Mouse (Mus musculus) kidney, embryonic 15.5 days (tissue): ENCODE data around the gene Mtus2. TPM values are rescaled to one million over a fixed set of nuclear protein-coding genes. Genes with fewer than 3 reads are reported as not detected.
"Not testable (repeated sequence)": the region's sequence is repeated elsewhere in the genome, so short reads cannot be mapped to it uniquely, and the experiment has no call there.

ENCODE experiments used
- ATAC-seq: fragments of 200-750 bp; cut with Nextera tagmentation; replicated peaks from 2 replicates; pipeline ENCODE4 v1.8.0; 2017; ENCODE audit warnings: moderate TSS enrichment; ENCODE audit not compliant: low FRiP score
- H3K27ac ChIP-seq: fragments of 300-500 bp; sonication (generic); 2 replicates; pipeline ENCODE4 v1.5.1; 2015; ENCODE audit warnings: mild to moderate bottlenecking, inconsistent platforms
- H3K27me3 ChIP-seq: fragments of 300-500 bp; sonication (generic); 2 replicates; pipeline ENCODE4 v1.6.1; 2015; ENCODE audit warnings: inconsistent platforms
- H3K36me3 ChIP-seq: fragments of 300-500 bp; sonication (generic); 2 replicates; pipeline ENCODE4 v1.6.1; 2015; ENCODE audit warnings: inconsistent platforms
- H3K4me1 ChIP-seq: fragments of 300-500 bp; sonication (generic); 2 replicates; pipeline ENCODE4 v1.6.1; 2015; ENCODE audit warnings: inconsistent platforms
- H3K4me2 ChIP-seq: fragments of 300-500 bp; sonication (generic); 2 replicates; pipeline ENCODE4 v1.6.1; 2015; ENCODE audit warnings: moderate library complexity, mild to moderate bottlenecking, inconsistent platforms
- H3K4me3 ChIP-seq: fragments of 300-500 bp; sonication (generic); replicated peaks from 2 replicates; pipeline ENCODE4 v1.5.1; 2015; ENCODE audit warnings: mild to moderate bottlenecking, inconsistent platforms
- H3K9ac ChIP-seq: fragments of 300-500 bp; sonication (generic); 2 replicates; pipeline ENCODE4 v1.6.1; 2015; ENCODE audit warnings: mild to moderate bottlenecking, inconsistent platforms
- H3K9me3 ChIP-seq: fragments of 300-500 bp; sonication (generic); replicated peaks from 2 replicates; pipeline ENCODE4 v1.6.1; 2016; ENCODE audit warnings: inconsistent platforms
- WGBS: fragments of 180-500 bp; shearing (Covaris S2); methylation state at CpG from one replicate; pipeline ENCODE4 v1.1.7; 2015; ENCODE audit warnings: mixed read lengths; 5-methylcytosine and 5-hydroxymethylcytosine counted together
- polyA plus RNA-seq: library from polyadenylated mRNA; unstranded; fragments of >200 nt; fragmentation: Nextera tagmentation; extraction: Ambion mirVana; gene quantifications from 2 replicates; pipeline ENCODE4 v1.2.1, GENCODE M21; 2015

Mtus2 gene
- polyA plus RNA-seq, 1 experiment from 2014 or later, result 3.6 TPM

- WGBS, result 77% methylated on average over 7 of the region's 7 CpGs
- Histone ChIP-seq H3K4me3 (no peak overlapping the region), H3K4me1 (no peaks in the 10 kb centered on the region), H3K4me2 (no peak overlapping the region), H3K9ac (no peak overlapping the region), H3K27ac (no peak overlapping the region), H3K36me3 (no peaks in the 10 kb centered on the region), H3K27me3 (no peaks in the 10 kb centered on the region), H3K9me3 (no peaks in the 10 kb centered on the region)
- ATAC-seq, result no peak
These were observed 28.2 kb upstream of the Mtus2 start for GRCm38 (mm10) chr5:147928668-147929497.

- H3K4me2 ChIP-seq, result no peak overlapping the region
- ATAC-seq, result no peak
- no peaks in the 10 kb centered on the region for H3K9me3 ChIP-seq
- H3K4me3 ChIP-seq, result no peak overlapping the region
- 87% methylated on average over 13 of the region's 13 CpGs for WGBS
- no peak overlapping the region for H3K27ac ChIP-seq
- no peaks in the 10 kb centered on the region for H3K4me1 ChIP-seq
- H3K36me3 ChIP-seq, result no peaks in the 10 kb centered on the region
- no peak overlapping the region for H3K9ac ChIP-seq
- no peaks in the 10 kb centered on the region for H3K27me3 ChIP-seq
These were observed 22.0 kb upstream of the Mtus2 start for GRCm38 (mm10) chr5:147935096-147935495.

- Histone ChIP-seq H3K27ac (no peak overlapping the region), H3K4me3 (no peak overlapping the region), H3K27me3 (no peaks in the 10 kb centered on the region), H3K9ac (no peak overlapping the region), H3K4me1 (no peaks in the 10 kb centered on the region), H3K9me3 (peaks cover 7% of the 10 kb centered on the region; the same call in 1 of the 2 replicates), H3K36me3 (no peaks in the 10 kb centered on the region), H3K4me2 (no peak overlapping the region)
- ATAC-seq, result no peak
- 78% methylated on average over 5 of the region's 5 CpGs for WGBS
These were observed 17.9 kb upstream of the Mtus2 start for GRCm38 (mm10) chr5:147939226-147939625.

GRCm38 (mm10) chr5:147945000-147945666 lies 12.0 kb upstream of the Mtus2 start:
- H3K4me3 ChIP-seq, result no peak overlapping the region
- H3K9ac ChIP-seq, result no peak overlapping the region
- H3K9me3 ChIP-seq, result peaks cover 7% of the 10 kb centered on the region; the same call in 1 of the 2 replicates
- H3K4me1 ChIP-seq, result no peaks in the 10 kb centered on the region
- H3K36me3 ChIP-seq, result no peaks in the 10 kb centered on the region
- ATAC-seq, result no peak
- no peak overlapping the region for H3K27ac ChIP-seq
- no peak overlapping the region for H3K4me2 ChIP-seq
- WGBS, result 30% methylated on average over 5 of the region's 5 CpGs
- no peaks in the 10 kb centered on the region for H3K27me3 ChIP-seq

GRCm38 (mm10) chr5:147949881-147950280 lies 7.2 kb upstream of the Mtus2 start:
- H3K4me2 ChIP-seq, result no peak overlapping the region
- no peaks in the 10 kb centered on the region for H3K36me3 ChIP-seq
- no peak overlapping the region for H3K9ac ChIP-seq
- 76% methylated on average over 14 of the region's 14 CpGs for WGBS
- H3K4me1 ChIP-seq, result no peaks in the 10 kb centered on the region
- H3K9me3 ChIP-seq, result no peaks in the 10 kb centered on the region
- no peak overlapping the region for H3K4me3 ChIP-seq
- ATAC-seq, result no peak
- no peak overlapping the region for H3K27ac ChIP-seq
- peaks cover 4% of the 10 kb centered on the region for H3K27me3 ChIP-seq

GRCm38 (mm10) chr5:147951751-147952150 lies 5.4 kb upstream of the Mtus2 start:
- WGBS, result 56% methylated on average over 2 of the region's 2 CpGs
- H3K27ac ChIP-seq, result no peak overlapping the region
- no peak overlapping the region for H3K4me2 ChIP-seq
- H3K36me3 ChIP-seq, result no peaks in the 10 kb centered on the region
- H3K9me3 ChIP-seq, result no peaks in the 10 kb centered on the region
- H3K27me3 ChIP-seq, result peaks cover 22% of the 10 kb centered on the region
- ATAC-seq, result no peak
- no peak overlapping the region for H3K9ac ChIP-seq
- peaks cover 3% of the 10 kb centered on the region; the same call in 1 of the 2 replicates for H3K4me1 ChIP-seq
- no peak overlapping the region for H3K4me3 ChIP-seq

- not testable (repeated sequence) for H3K36me3 ChIP-seq, H3K27ac ChIP-seq, H3K9me3 ChIP-seq, H3K4me3 ChIP-seq, ATAC-seq, H3K9ac ChIP-seq, H3K4me2 ChIP-seq
- 80% methylated on average over 5 of the region's 5 CpGs for WGBS
- peaks cover 37% of the 10 kb centered on the region for H3K27me3 ChIP-seq
- peaks cover 16% of the 10 kb centered on the region for H3K4me1 ChIP-seq
These were observed 3.9 kb upstream of the Mtus2 start for GRCm38 (mm10) chr5:147953181-147953580.

- no peak overlapping the region for H3K4me3 ChIP-seq
- H3K27me3 ChIP-seq, result peaks cover 46% of the 10 kb centered on the region
- peaks cover 19% of the 10 kb centered on the region for H3K4me1 ChIP-seq
- H3K36me3 ChIP-seq, result no peaks in the 10 kb centered on the region
- no peak overlapping the region for H3K9ac ChIP-seq
- no peak overlapping the region for H3K4me2 ChIP-seq
- no peak for ATAC-seq
- H3K9me3 ChIP-seq, result no peaks in the 10 kb centered on the region
- no peak overlapping the region for H3K27ac ChIP-seq
- 41% methylated on average over 5 of the region's 5 CpGs for WGBS
These were observed 1.4 kb upstream of the Mtus2 start for GRCm38 (mm10) chr5:147955671-147956070.

GRCm38 (mm10) chr5:147956421-147956820 lies 699 bp upstream of the Mtus2 start:
- Histone ChIP-seq H3K36me3 (no peaks in the 10 kb centered on the region), H3K4me2 (peak overlapping the region; percentile 98), H3K9ac (no peak overlapping the region), H3K27me3 (peaks cover 46% of the 10 kb centered on the region), H3K4me3 (no peak overlapping the region), H3K4me1 (peaks cover 19% of the 10 kb centered on the region), H3K27ac (no peak overlapping the region), H3K9me3 (no peaks in the 10 kb centered on the region)
- no peak for ATAC-seq
- 2% methylated on average over 11 of the region's 11 CpGs for WGBS

- WGBS, result under 1% methylated on average over 42 of the region's 42 CpGs
- H3K36me3 ChIP-seq, result no peaks in the 10 kb centered on the region
- peak; percentile 36; the same call in 1 of the 2 replicates for ATAC-seq
- peaks cover 19% of the 10 kb centered on the region for H3K4me1 ChIP-seq
- peaks cover 57% of the 10 kb centered on the region for H3K27me3 ChIP-seq
- H3K27ac ChIP-seq, result no peak overlapping the region
- no peaks in the 10 kb centered on the region for H3K9me3 ChIP-seq
- 0 out of 2 replicates have a peak overlapping the region, but pooled peaks have one; percentile 31 for H3K9ac ChIP-seq
- H3K4me3 ChIP-seq, result peak overlapping the region; percentile 56
- peak overlapping the region; percentile 98 for H3K4me2 ChIP-seq
These were observed 612 bp downstream of the Mtus2 start for GRCm38 (mm10) chr5:147957592-147958271.

GRCm38 (mm10) chr5:147958552-147958951 lies 1.4 kb downstream of the Mtus2 start:
- no peak overlapping the region for H3K9ac ChIP-seq
- no peak overlapping the region for H3K4me3 ChIP-seq
- peaks cover 19% of the 10 kb centered on the region for H3K4me1 ChIP-seq
- no peak for ATAC-seq
- H3K27me3 ChIP-seq, result peaks cover 57% of the 10 kb centered on the region
- H3K9me3 ChIP-seq, result no peaks in the 10 kb centered on the region
- H3K36me3 ChIP-seq, result no peaks in the 10 kb centered on the region
- no peak overlapping the region for H3K27ac ChIP-seq
- WGBS, result 38% methylated on average over 13 of the region's 13 CpGs
- H3K4me2 ChIP-seq, result 0 out of 2 replicates have a peak overlapping the region, but pooled peaks have one; percentile 98

- 37% methylated on average over 5 of the region's 5 CpGs for WGBS
- H3K9ac ChIP-seq, result no peak overlapping the region
- no peak for ATAC-seq
- no peaks in the 10 kb centered on the region for H3K36me3 ChIP-seq
- no peak overlapping the region for H3K4me2 ChIP-seq
- peaks cover 20% of the 10 kb centered on the region for H3K4me1 ChIP-seq
- H3K27ac ChIP-seq, result no peak overlapping the region
- H3K9me3 ChIP-seq, result no peaks in the 10 kb centered on the region
- no peak overlapping the region for H3K4me3 ChIP-seq
- peaks cover 57% of the 10 kb centered on the region for H3K27me3 ChIP-seq
These were observed 2.0 kb downstream of the Mtus2 start for GRCm38 (mm10) chr5:147959088-147959487.
